Mouse (Mus musculus) small intestine, adult 10 weeks (tissue): ENCODE results near the gene Zscan4e. TPM values are rescaled to one million over a fixed set of nuclear protein-coding genes. Genes with fewer than 3 reads are reported as not detected.

Experiments used
- polyA plus RNA-seq: library from polyadenylated mRNA; stranded (reverse); fragments of 350-450 nt; fragmentation: Illumina TruSeq; extraction: RNeasy Lipid Tissue Mini Kit (QIAGEN cat#74804); gene quantifications from one replicate; pipeline ENCODE4 v1.2.3, GENCODE M21; 2014; ENCODE audit warnings: low replicate concordance

The Zscan4e gene
- not detected for polyA plus RNA-seq

GRCm38 (mm10) chr7:11310582-11310981 is at the start of gene Zscan4e:
TSS of gene Zscan4e (minus strand) at chr7:11310682.

Other genes starting within 250 kb of the Zscan4e start
- not detected for gene Zscan4-ps1, start 241.0 kb downstream of the Zscan4e start, polyA plus RNA-seq
- gene Zscan4d, start 144.5 kb downstream of the Zscan4e start, polyA plus RNA-seq = not detected
- gene Zscan4f, start 87.2 kb upstream of the Zscan4e start, polyA plus RNA-seq = not detected
- gene Zscan4-ps2, start 203.6 kb upstream of the Zscan4e start, polyA plus RNA-seq = not detected